Mouse (Mus musculus) heart, adult 2 months (tissue): ENCODE results near the gene Rab5c.

Experiments used
- CTCF ChIP-seq: fragments of 200-600 bp; IDR thresholded peaks from 2 replicates; pipeline ENCODE4 v1.8.1; 2022; ENCODE audit warnings: antibody characterized with exemption, mild to moderate bottlenecking, moderate library complexity
- EP300 ChIP-seq: fragments of 200-500 bp; IDR thresholded peaks from 2 replicates; pipeline ENCODE4 v1.6.1; 2011; ENCODE audit warnings: low read depth, low read length, control low read depth; ENCODE audit not compliant: insufficient read depth
- POLR2A ChIP-seq: fragments of 200-500 bp; IDR thresholded peaks from 2 replicates; pipeline ENCODE4 v1.6.1; 2011; ENCODE audit warnings: mild to moderate bottlenecking, low read depth, low read length, control low read depth; ENCODE audit not compliant: insufficient read depth

DNA sequence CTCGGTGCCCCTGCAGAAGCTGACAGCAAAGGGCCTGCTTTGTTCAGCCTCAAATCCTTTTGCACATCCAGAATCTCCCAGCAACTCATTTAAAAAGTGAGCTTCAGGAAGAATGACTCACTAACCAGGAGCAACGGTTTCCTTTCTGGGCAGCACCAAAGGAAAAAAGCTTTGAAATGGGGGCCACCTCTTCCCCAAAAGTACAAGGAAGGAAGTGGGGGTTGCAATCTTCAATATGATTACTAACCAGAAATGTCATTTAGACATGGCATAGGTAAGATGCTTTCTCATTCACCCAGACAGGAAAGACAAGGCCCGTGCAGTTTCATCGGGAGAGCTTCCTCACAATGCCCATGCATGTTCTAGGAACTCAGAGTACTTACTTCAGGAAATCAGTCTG lies 16.8 kb downstream of the Rab5c start:
- no peak for TF ChIP-seq CTCF
- TF ChIP-seq EP300 = no peak
- TF ChIP-seq POLR2A = peak; percentile 39; the same call in 1 of the 2 replicates
